Mouse (Mus musculus) ES-E14 (cell line): ENCODE measurements around the gene Fam173a. TPM values are rescaled to one million over a fixed set of nuclear protein-coding genes. Genes with fewer than 3 reads are reported as not detected.
A peak's percentile ranks its signal among the peaks of the same experiment; 100 is the strongest.

ENCODE experiments used
- DNase-seq: peaks from one replicate; pipeline ENCODE4 v3.0.0-alpha.2; 2013; ENCODE audit warnings: low read depth, low spot score
- H3K27ac ChIP-seq: 2 replicates; pipeline ENCODE4 v1.5.1; 2012; ENCODE audit warnings: low read depth, mild to moderate bottlenecking, low read length, moderate library complexity, mixed read lengths; ENCODE audit not compliant: poor library complexity, insufficient read depth, severe bottlenecking
- H3K36me3 ChIP-seq: 2 replicates; pipeline ENCODE4 v1.6.1; 2012; ENCODE audit warnings: mild to moderate bottlenecking, low read length, moderate library complexity, mixed read lengths; ENCODE audit not compliant: control insufficient read depth, poor library complexity, insufficient read depth, severe bottlenecking
- H3K4me1 ChIP-seq, 2 experiments: fragments of 150-350 bp in 1 of 2; sonication (generic) in 1 of 2; 2 replicates each; pipeline ENCODE4 v1.6.1; 2012; ENCODE audit warnings: low read length in 2 of 2, mild to moderate bottlenecking in 1 of 2, mixed read lengths in 1 of 2; ENCODE audit not compliant: control insufficient read depth in 2 of 2, insufficient read depth in 2 of 2, poor library complexity in 1 of 2
- H3K4me3 ChIP-seq, 2 experiments: fragments of 150-350 bp in 1 of 2; sonication (generic) in 1 of 2; 2 replicates each; pipeline ENCODE4 v1.5.1; 2012; ENCODE audit warnings: low read length in 2 of 2, low read depth in 1 of 2, mild to moderate bottlenecking in 1 of 2, mixed read lengths in 1 of 2; ENCODE audit not compliant: insufficient read depth in 1 of 2, poor library complexity in 1 of 2, severe bottlenecking in 1 of 2
- H3K9ac ChIP-seq: 2 replicates; pipeline ENCODE4 v1.6.1; 2012; ENCODE audit warnings: low read depth, mild to moderate bottlenecking, low read length, mixed read lengths; ENCODE audit not compliant: poor library complexity, insufficient read depth, severe bottlenecking
- H3K9me3 ChIP-seq: fragments of 150-350 bp; sonication (generic); 2 replicates; pipeline ENCODE4 v1.6.1; 2012; ENCODE audit warnings: low read depth, mild to moderate bottlenecking, low read length; ENCODE audit not compliant: control insufficient read depth, insufficient read depth
- CHD2 ChIP-seq: IDR thresholded peaks from 2 replicates; pipeline ENCODE4 v1.6.1; 2014; ENCODE audit warnings: mild to moderate bottlenecking, low read depth, low read length, inconsistent platforms
- HCFC1 ChIP-seq: IDR thresholded peaks from 2 replicates; pipeline ENCODE4 v1.6.1; 2012; ENCODE audit warnings: low read length, inconsistent platforms, borderline replicate concordance; ENCODE audit not compliant: insufficient read depth
- MAFK ChIP-seq: IDR thresholded peaks from 2 replicates; pipeline ENCODE4 v1.6.1; 2014; ENCODE audit warnings: mild to moderate bottlenecking, low read depth, low read length, inconsistent platforms; ENCODE audit not compliant: insufficient read depth
- ZC3H11A ChIP-seq: IDR thresholded peaks from 2 replicates; pipeline ENCODE4 v1.6.1; 2012; ENCODE audit warnings: low read depth, mild to moderate bottlenecking, inconsistent platforms, low read length, borderline replicate concordance
- ZNF384 ChIP-seq: IDR thresholded peaks from 2 replicates; pipeline ENCODE4 v1.6.1; 2012; ENCODE audit warnings: low read depth, low read length, inconsistent platforms
- in situ Hi-C, 2 experiments: fragments of 600-800 bp; cut with MboI; formaldehyde crosslinking; loops; one replicate each; pipeline ENCODE4 v1.15.1; 2025; ENCODE audit warnings: low sequenced_read_pairs in 2 of 2, inconsistent platforms in 1 of 2; ENCODE audit not compliant: unreplicated experiment in 2 of 2
- total RNA-seq: library from RNA; depleted of rRNA; stranded (reverse); fragments of 300-350 nt; gene quantifications from 2 replicates; pipeline ENCODE4 v1.2.3, GENCODE M21; 2012

The Fam173a gene
- total RNA-seq, 1 experiment: 32.8 TPM

GRCm38 (mm10) chr17:25806507-25806906 is 13.8 kb upstream of the Fam173a start:
- H3K9ac ChIP-seq: no peak overlapping the region
- H3K27ac ChIP-seq: no peak overlapping the region
- TF ChIP-seq MAFK (no peak), CHD2 (no peak), ZC3H11A (no peak), ZNF384 (no peak), HCFC1 (no peak)
- H3K9me3 ChIP-seq: no peaks in the 10 kb centered on the region
- DNase-seq: no peak
- in situ Hi-C loops: no loop called here
- H3K4me1 ChIP-seq: peaks cover 0 to 8% of the 10 kb centered on the region in 2 experiments; a peak in 2 of 4 replicates
- no peak overlapping the region for H3K4me3 ChIP-seq
- no peaks in the 10 kb centered on the region for H3K36me3 ChIP-seq

GRCm38 (mm10) chr17:25802825-25803517 is 10.3 kb upstream of the Fam173a start:
- no peaks in the 10 kb centered on the region for H3K36me3 ChIP-seq
- H3K9ac ChIP-seq: no peak overlapping the region
- DNase-seq: no peak
- H3K27ac ChIP-seq: no peak overlapping the region
- H3K4me1 ChIP-seq: peaks cover 0 to 3% of the 10 kb centered on the region in 2 experiments; a peak in 1 of 4 replicates
- no peaks in the 10 kb centered on the region for H3K9me3 ChIP-seq
- H3K4me3 ChIP-seq: no peak overlapping the region
- no peak for TF ChIP-seq ZNF384
- no peak for TF ChIP-seq CHD2
- no peak for TF ChIP-seq MAFK
- no peak for TF ChIP-seq HCFC1
- TF ChIP-seq ZC3H11A: no peak
- in situ Hi-C loops: no loop called here

GRCm38 (mm10) chr17:25801029-25801428 is 8.3 kb upstream of the Fam173a start:
- Histone ChIP-seq H3K36me3 (no peaks in the 10 kb centered on the region), H3K4me3 (no peak overlapping the region), H3K9me3 (no peaks in the 10 kb centered on the region), H3K4me1 (peaks cover 3% of the 10 kb centered on the region in 2 experiments; a peak in 2 of 4 replicates), H3K27ac (no peak overlapping the region), H3K9ac (no peak overlapping the region)
- no peak for DNase-seq
- TF ChIP-seq CHD2 (no peak), MAFK (no peak), HCFC1 (no peak), ZC3H11A (peak; percentile 97), ZNF384 (no peak)
- in situ Hi-C loops: no loop called here

GRCm38 (mm10) chr17:25796951-25797369 is 4.3 kb upstream of the Fam173a start, which contains the start of gene Metrn:
TSS of gene Metrn (minus strand) at chr17:25797136.
- in situ Hi-C loops: no loop called here
- peaks cover 3 to 7% of the 10 kb centered on the region in 2 experiments; a peak in 2 of 4 replicates for H3K4me1 ChIP-seq

More at GRCm38 (mm10) chr17:25796951-25797369, 4.3 kb upstream of the Fam173a start, which contains the start of gene Metrn:
- DNase-seq: no peak
- H3K4me3 ChIP-seq: peak within 1 kb of the TSS; percentile 68 to 76
- H3K27ac ChIP-seq: no peak within 1 kb of the TSS
- H3K9me3 ChIP-seq: no peaks in the 10 kb centered on the region
- peak within 1 kb of the TSS; percentile 60 for H3K9ac ChIP-seq
- no peak for TF ChIP-seq CHD2
- no peak for TF ChIP-seq ZNF384
- TF ChIP-seq HCFC1: no peak
- H3K36me3 ChIP-seq: peaks cover 4% of the 10 kb centered on the region; the same call in 1 of the 2 replicates
